Mouse (Mus musculus) liver, embryonic 13.5 days (tissue): ENCODE measurements at regions not wholly inside any gene's neighbourhood (a gene's known extent, or its start where the extent isn't known, plus 50 kb on each side); places are given as distances from the start of the nearest gene placed in this dataset.

ENCODE experiments used
- ATAC-seq: fragments of 200-750 bp; cut with Nextera tagmentation; 2 replicates; pipeline ENCODE4 v1.8.0; 2017; ENCODE audit warnings: low read depth, mild to moderate bottlenecking, moderate number of reproducible peaks, moderate library complexity
- DNase-seq: peaks from one replicate; pipeline ENCODE4 v3.0.0; 2022
- H3K27ac ChIP-seq: fragments of 300-500 bp; sonication (generic); 2 replicates; pipeline ENCODE4 v1.5.1; 2015; ENCODE audit warnings: moderate library complexity, mild to moderate bottlenecking, inconsistent platforms
- H3K27me3 ChIP-seq: fragments of 300-500 bp; sonication (generic); 2 replicates; pipeline ENCODE4 v1.6.1; 2015; ENCODE audit warnings: mild to moderate bottlenecking, inconsistent platforms
- H3K36me3 ChIP-seq: fragments of 300-500 bp; sonication (generic); 2 replicates; pipeline ENCODE4 v1.6.1; 2015; ENCODE audit warnings: mild to moderate bottlenecking, inconsistent platforms
- H3K4me1 ChIP-seq: fragments of 300-500 bp; sonication (generic); replicated peaks from 2 replicates; pipeline ENCODE4 v1.6.1; 2015; ENCODE audit warnings: inconsistent platforms
- H3K4me2 ChIP-seq: fragments of 300-500 bp; sonication (generic); 2 replicates; pipeline ENCODE4 v1.6.1; 2015; ENCODE audit warnings: inconsistent platforms, mild to moderate bottlenecking, moderate library complexity
- H3K4me3 ChIP-seq: fragments of 300-500 bp; sonication (generic); replicated peaks from 2 replicates; pipeline ENCODE4 v1.5.1; 2015; ENCODE audit warnings: mild to moderate bottlenecking, inconsistent platforms
- H3K9ac ChIP-seq: fragments of 300-500 bp; sonication (generic); 2 replicates; pipeline ENCODE4 v1.6.1; 2015; ENCODE audit warnings: mild to moderate bottlenecking, inconsistent platforms
- H3K9me3 ChIP-seq: fragments of 300-500 bp; sonication (generic); replicated peaks from 2 replicates; pipeline ENCODE4 v1.6.1; 2016; ENCODE audit warnings: inconsistent platforms
- WGBS: fragments of 180-500 bp; shearing (Covaris S2); methylation state at CpG from one replicate; pipeline ENCODE4 v1.1.7; 2015; ENCODE audit not compliant: insufficient replicate concordance; 5-methylcytosine and 5-hydroxymethylcytosine counted together

DNA sequence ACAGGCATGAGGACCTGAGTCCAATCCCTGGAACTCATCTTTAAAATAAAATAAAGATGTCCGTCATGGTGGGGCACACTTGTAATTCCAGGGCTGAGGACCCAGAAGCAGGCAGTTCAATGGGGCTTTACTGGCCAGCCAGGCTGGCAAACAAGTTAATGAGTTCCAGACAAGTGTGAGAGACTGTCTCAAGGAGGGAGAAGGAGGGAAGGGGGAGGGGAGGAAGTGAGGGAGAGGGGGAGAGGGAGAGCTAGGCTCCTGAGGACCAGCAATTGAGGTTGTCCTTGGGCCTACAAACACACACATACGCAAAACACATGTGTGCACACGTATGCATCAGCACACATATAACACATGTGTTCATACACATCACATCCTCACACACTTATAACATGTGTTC is 149.2 kb downstream of the Tmem132e start:
- H3K4me3 ChIP-seq = no peak overlapping the region
- ATAC-seq (no peak), DNase-seq (no peak)
- no peaks in the 10 kb centered on the region for H3K9me3 ChIP-seq
- no peak overlapping the region for H3K4me2 ChIP-seq
- no peak overlapping the region for H3K27ac ChIP-seq
- no peaks in the 10 kb centered on the region for H3K27me3 ChIP-seq
- H3K36me3 ChIP-seq = no peaks in the 10 kb centered on the region
- H3K9ac ChIP-seq = no peak overlapping the region
- H3K4me1 ChIP-seq = no peaks in the 10 kb centered on the region
- 70% methylated on average over 3 of the region's 3 CpGs for WGBS

DNA sequence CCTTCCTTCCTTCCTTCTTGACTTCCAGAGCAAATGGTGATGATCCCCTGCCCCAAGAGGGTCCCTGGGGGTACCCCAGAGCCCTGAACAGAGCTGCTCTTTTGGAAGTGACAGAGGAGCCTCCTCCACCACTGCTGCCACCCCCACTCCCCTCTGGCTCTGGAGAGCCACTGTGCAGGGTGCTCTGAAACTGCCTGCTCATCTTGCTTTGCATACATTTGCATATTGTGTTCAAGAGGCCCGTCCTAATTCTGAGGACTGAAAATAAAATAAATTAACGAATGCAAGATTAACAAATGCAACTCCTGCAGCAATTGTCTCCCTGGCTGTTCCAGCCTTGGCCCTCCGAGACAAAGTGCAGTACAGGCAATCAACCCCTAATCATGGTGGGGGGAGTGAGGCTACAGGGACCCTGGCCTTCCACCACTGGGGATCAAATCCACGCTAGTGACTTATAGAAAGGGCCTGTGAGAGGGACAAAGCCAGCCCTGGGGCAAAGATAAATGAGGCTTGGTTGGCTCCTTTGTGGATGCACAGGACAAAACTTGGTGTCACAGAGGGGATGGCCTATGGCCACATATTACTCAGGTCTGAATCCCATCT is 134.6 kb downstream of the Tmem132e start:
- Histone ChIP-seq H3K9me3 (no peaks in the 10 kb centered on the region), H3K4me2 (no peak overlapping the region), H3K4me1 (no peaks in the 10 kb centered on the region), H3K9ac (no peak overlapping the region), H3K4me3 (no peak overlapping the region), H3K27ac (no peak overlapping the region), H3K36me3 (no peaks in the 10 kb centered on the region), H3K27me3 (peaks cover 6% of the 10 kb centered on the region)
- ATAC-seq = no peak
- 34% methylated on average over 4 of the region's 4 CpGs for whole genome bisulfite sequencing
- DNase-seq = no peak

DNA sequence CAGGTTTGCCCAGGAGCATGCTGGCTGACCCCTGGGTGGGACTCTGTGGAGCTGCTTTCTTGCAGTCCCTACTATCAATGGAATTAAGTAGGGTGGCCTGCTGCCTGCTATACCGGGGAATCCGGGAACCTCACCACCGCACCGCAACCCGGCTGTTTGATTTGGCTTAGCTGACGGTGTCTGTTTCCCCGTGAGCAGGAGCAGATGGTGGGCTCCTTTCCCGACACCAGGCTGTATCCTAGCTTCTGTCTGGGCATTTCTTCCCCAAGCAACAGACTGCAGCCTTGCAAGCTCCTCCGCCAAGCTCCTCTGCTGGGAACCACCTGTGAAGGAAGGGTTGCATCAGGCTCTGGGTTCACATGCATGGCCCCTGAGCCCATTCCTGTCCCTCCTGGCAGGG is 132.7 kb downstream of the Tmem132e start:
- ATAC-seq (no peak), DNase-seq (no peak)
- H3K4me1 ChIP-seq = no peaks in the 10 kb centered on the region
- WGBS = 45% methylated on average over 9 of the region's 9 CpGs
- no peaks in the 10 kb centered on the region for H3K36me3 ChIP-seq
- H3K9ac ChIP-seq = no peak overlapping the region
- no peak overlapping the region for H3K4me3 ChIP-seq
- no peak overlapping the region for H3K27ac ChIP-seq
- peaks cover 6% of the 10 kb centered on the region for H3K27me3 ChIP-seq
- no peak overlapping the region for H3K4me2 ChIP-seq
- H3K9me3 ChIP-seq = no peaks in the 10 kb centered on the region

DNA sequence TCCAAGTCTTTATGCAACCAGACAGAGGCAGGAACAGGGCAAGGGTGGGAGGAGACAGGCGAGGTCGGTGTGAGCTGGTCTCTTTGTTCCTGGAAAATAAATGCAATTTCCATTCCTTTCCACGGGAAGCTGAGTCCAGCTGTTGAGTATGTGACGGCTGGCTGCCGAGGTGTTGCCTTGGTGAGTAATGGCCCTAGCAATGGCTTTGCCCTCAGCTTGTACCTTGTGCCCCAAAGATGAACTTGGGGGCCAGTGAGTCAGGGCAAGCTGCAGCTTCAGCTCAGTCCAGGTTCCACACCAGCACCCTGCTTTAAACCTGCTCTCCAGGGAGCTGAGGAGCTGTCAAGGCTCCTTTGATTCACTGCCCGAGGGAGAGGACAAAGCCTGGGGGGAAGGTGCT is 130.0 kb downstream of the Tmem132e start:
- 20% methylated on average over 6 of the region's 6 CpGs for WGBS
- H3K9ac ChIP-seq = no peak overlapping the region
- peaks cover 6% of the 10 kb centered on the region for H3K27me3 ChIP-seq

DNA sequence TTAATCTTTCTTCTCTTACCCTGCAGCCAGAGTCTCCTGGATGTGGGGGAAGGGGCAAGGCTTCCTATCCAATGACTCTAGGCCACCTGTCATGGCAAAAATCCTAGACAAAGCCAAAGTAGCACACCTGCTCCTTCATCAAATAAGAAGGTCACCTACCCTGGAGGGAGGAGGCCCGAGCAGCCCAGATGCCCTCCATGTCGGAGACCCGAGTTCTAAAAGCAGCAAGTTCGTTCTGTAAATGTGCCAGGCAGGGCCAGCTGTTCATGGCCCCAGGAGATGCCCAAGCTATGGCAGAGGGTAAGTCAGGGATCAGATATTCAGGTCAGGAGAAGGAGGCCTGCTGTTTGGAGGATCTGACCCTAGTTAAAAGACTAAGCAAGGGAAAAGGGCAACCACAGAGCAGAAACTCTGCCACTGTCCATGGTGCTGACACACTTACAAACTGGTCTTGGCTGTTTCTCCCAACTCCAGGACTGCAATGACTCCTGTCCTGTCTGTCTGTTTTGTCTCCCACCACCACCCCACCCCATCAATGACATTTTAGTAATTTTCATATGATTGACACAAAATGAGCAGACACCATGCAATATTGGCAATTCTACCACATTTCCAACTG is 125.9 kb downstream of the Tmem132e start:
- Histone ChIP-seq H3K27ac (no peak overlapping the region), H3K36me3 (no peaks in the 10 kb centered on the region), H3K27me3 (no peaks in the 10 kb centered on the region), H3K4me1 (no peaks in the 10 kb centered on the region), H3K9ac (no peak overlapping the region), H3K4me3 (no peak overlapping the region), H3K4me2 (no peak overlapping the region), H3K9me3 (no peaks in the 10 kb centered on the region)
- WGBS = 64% methylated on average over 4 of the region's 4 CpGs
- no peak for ATAC-seq
- DNase-seq = no peak

More for the DNA sequence above, 130.0 kb downstream of the Tmem132e start:
- Histone ChIP-seq H3K27ac (no peak overlapping the region), H3K36me3 (no peaks in the 10 kb centered on the region), H3K4me2 (no peak overlapping the region), H3K4me1 (no peaks in the 10 kb centered on the region), H3K9me3 (no peaks in the 10 kb centered on the region), H3K4me3 (no peak overlapping the region)
- DNase-seq (no peak), ATAC-seq (no peak)

DNA sequence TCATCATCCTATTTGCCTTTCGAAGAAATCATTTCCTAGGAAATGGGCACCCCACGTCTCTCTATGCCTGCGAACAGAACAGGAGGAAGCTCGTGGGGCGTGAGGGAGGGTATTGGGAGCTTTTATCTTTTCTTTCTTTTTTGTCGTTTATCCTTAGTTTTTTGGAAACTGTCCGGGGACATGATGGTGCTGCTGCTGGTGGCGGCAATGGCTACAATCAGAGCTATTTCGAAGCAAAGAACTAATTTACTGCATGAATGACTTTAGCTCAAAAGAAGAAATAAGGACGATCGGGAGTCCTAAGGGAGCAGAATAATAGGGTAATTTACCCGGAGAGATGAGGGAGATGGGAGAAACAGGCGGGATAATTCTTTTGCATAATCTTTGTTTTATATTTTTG is 119.9 kb downstream of the Tmem132e start:
- WGBS = 61% methylated on average over 13 of the region's 13 CpGs
- no peak overlapping the region for H3K4me2 ChIP-seq
- no peaks in the 10 kb centered on the region for H3K9me3 ChIP-seq
- ATAC-seq (no peak), DNase-seq (no peak)
- H3K27ac ChIP-seq = no peak overlapping the region
- no peak overlapping the region for H3K9ac ChIP-seq
- H3K4me3 ChIP-seq = no peak overlapping the region
- no peaks in the 10 kb centered on the region for H3K36me3 ChIP-seq
- H3K27me3 ChIP-seq = no peaks in the 10 kb centered on the region
- no peaks in the 10 kb centered on the region for H3K4me1 ChIP-seq
